23 mouse cellular contexts compared by ENCODE assay signal in genomic region chr9:59113859-59114258, GRCm38 (mm10).
DNase-seq lines count a peak whose midpoint lies in the region; ATAC-seq and TF ChIP-seq lines count a peak whose summit lies in the region.
"Had no signal": no experiment of that assay in that cellular context is flagged by ENCODE, and none has a peak within 500 bp of the region (broad histone marks: within the 10 kb centered on the region; RNA-seq: fewer than 3 reads in every experiment).

No protein-coding gene starts in this region.

- no peaks in the 10 kb centered on the region for H3K27me3 ChIP-seq in hindbrain, embryonic 15.5 days
- no peaks in the 10 kb centered on the region for H3K27me3 ChIP-seq in hindbrain, embryonic 10.5 days (ENCODE audit: insufficient read depth, poor library complexity, severe bottlenecking)
- peaks cover 6% of the 10 kb centered on the region; the same call in 1 of the 2 replicates for H3K27me3 ChIP-seq in midbrain, embryonic 12.5 days
- peaks cover 4% of the 10 kb centered on the region; the same call in 1 of the 2 replicates for H3K27me3 ChIP-seq in midbrain, embryonic 13.5 days
- H3K27me3 ChIP-seq: heart, embryonic 15.5 days had no signal

- no peak for ATAC-seq in hindbrain, embryonic 15.5 days (ENCODE audit: low FRiP score, low read depth)
- ATAC-seq in midbrain, embryonic 12.5 days (ENCODE audit: low FRiP score, low read depth), result no peak; the same call in 1 of the 2 replicates
- no peak for ATAC-seq in midbrain, embryonic 13.5 days
- ATAC-seq: activated CD4-positive, CD25-positive, alpha-beta regulatory T cell, adult 4 months; CD4-positive, CD25-positive, alpha-beta regulatory T cell, adult 4 months; forebrain, embryonic 14.5 days; forebrain, postnatal 0 days had no signal

- H3K9me3 ChIP-seq in hindbrain, embryonic 15.5 days, result no peaks in the 10 kb centered on the region
- H3K9me3 ChIP-seq in hindbrain, embryonic 10.5 days, result no peaks in the 10 kb centered on the region
- H3K9me3 ChIP-seq in midbrain, embryonic 12.5 days, result no peaks in the 10 kb centered on the region
- H3K9me3 ChIP-seq in midbrain, embryonic 13.5 days, result no peaks in the 10 kb centered on the region
- H3K9me3 ChIP-seq: heart, embryonic 15.5 days had no signal

- DNase-seq in hindbrain, embryonic 10.5 days (ENCODE audit: low spot score), result no peak
- DNase-seq in MN1 (ENCODE audit: low spot score), result peak; percentile 20
- peak; percentile 51 for DNase-seq in brain, embryonic 14.5 days (ENCODE audit: low read depth)
- DNase-seq: adrenal gland, adult 8-10 months; adrenal gland, postnatal 25 days; cerebellum, adult 18-20 months; cerebellum, adult 9-10 months; cerebellum, postnatal 14 days; forebrain, postnatal 0 days; gastrocnemius, adult 2 months; gastrocnemius, postnatal 14 days; heart, adult 2 months; heart, postnatal 10 days; heart, postnatal 36 days had no signal

- TF ChIP-seq CTCF in brain, embryonic 14.5 days (IDR thresholded peaks at IDR 0.05; ENCODE audit: borderline replicate concordance, extremely low read depth, insufficient read depth, insufficient read length), result no peak

- H3K4me1 ChIP-seq in hindbrain, embryonic 15.5 days (replicated peaks), result 0 out of 2 replicates have a peak, but pooled peaks cover 3% of the 10 kb centered on the region
- no peaks in the 10 kb centered on the region for H3K4me1 ChIP-seq in hindbrain, embryonic 10.5 days (replicated peaks)
- H3K4me1 ChIP-seq in midbrain, embryonic 12.5 days, result 0 out of 2 replicates have a peak, but pooled peaks cover 4% of the 10 kb centered on the region
- H3K4me1 ChIP-seq in midbrain, embryonic 13.5 days (replicated peaks), result peaks cover 5% of the 10 kb centered on the region

- no peak for TF ChIP-seq POLR2A in brain, embryonic 14.5 days (IDR thresholded peaks at IDR 0.05; ENCODE audit: borderline replicate concordance, extremely low read depth, insufficient read depth, insufficient read length, poor library complexity, severe bottlenecking)

- H3K4me3 ChIP-seq in hindbrain, embryonic 15.5 days, result no peak overlapping the region
- no peak overlapping the region for H3K4me3 ChIP-seq in hindbrain, embryonic 10.5 days
- H3K4me3 ChIP-seq in midbrain, embryonic 12.5 days, result no peak overlapping the region
- H3K4me3 ChIP-seq in midbrain, embryonic 13.5 days (replicated peaks), result no peak overlapping the region
- H3K4me3 ChIP-seq: gastrocnemius, adult 2 months; heart, adult 2 months; heart, embryonic 15.5 days had no signal

- WGBS in hindbrain, embryonic 15.5 days, result 45% methylated on average over 4 of the region's 4 CpGs
- WGBS in hindbrain, embryonic 10.5 days, result 78% methylated on average over 4 of the region's 4 CpGs
- WGBS in midbrain, embryonic 12.5 days, result 15% methylated on average over 4 of the region's 4 CpGs
- 15% methylated on average over 4 of the region's 4 CpGs for WGBS in midbrain, embryonic 13.5 days

- 0 out of 2 replicates have a peak overlapping the region, but pooled peaks have one; percentile 11 for H3K27ac ChIP-seq in hindbrain, embryonic 15.5 days (replicated peaks)
- H3K27ac ChIP-seq in hindbrain, embryonic 10.5 days, result no peak overlapping the region
- H3K27ac ChIP-seq in midbrain, embryonic 12.5 days (replicated peaks), result 0 out of 2 replicates have a peak overlapping the region, but pooled peaks have one; percentile 16
- no peak overlapping the region for H3K27ac ChIP-seq in midbrain, embryonic 13.5 days
- H3K27ac ChIP-seq: gastrocnemius, adult 2 months; heart, adult 2 months; heart, embryonic 15.5 days; hindbrain, embryonic 14.5 days had no signal

- H3K4me2 ChIP-seq in hindbrain, embryonic 15.5 days, result no peak overlapping the region
- no peak overlapping the region for H3K4me2 ChIP-seq in midbrain, embryonic 12.5 days (replicated peaks)
- H3K4me2 ChIP-seq in midbrain, embryonic 13.5 days (replicated peaks), result no peak overlapping the region
- H3K4me2 ChIP-seq: heart, embryonic 11.5 days; heart, embryonic 15.5 days; hindbrain, embryonic 14.5 days had no signal

- H3K36me3 ChIP-seq in hindbrain, embryonic 15.5 days, result no peaks in the 10 kb centered on the region
- H3K36me3 ChIP-seq in hindbrain, embryonic 10.5 days, result no peaks in the 10 kb centered on the region
- no peaks in the 10 kb centered on the region for H3K36me3 ChIP-seq in midbrain, embryonic 12.5 days
- H3K36me3 ChIP-seq in midbrain, embryonic 13.5 days, result no peaks in the 10 kb centered on the region
- H3K36me3 ChIP-seq: heart, embryonic 15.5 days had no signal

- no peak overlapping the region for H3K9ac ChIP-seq in hindbrain, embryonic 15.5 days
- no peak overlapping the region for H3K9ac ChIP-seq in midbrain, embryonic 12.5 days (replicated peaks)
- no peak overlapping the region for H3K9ac ChIP-seq in midbrain, embryonic 13.5 days (replicated peaks)
- H3K9ac ChIP-seq: forebrain, postnatal 0 days; heart, embryonic 15.5 days; hindbrain, embryonic 14.5 days had no signal

Comparison
In these comparisons a context has a peak if more than half of its experiments do, and no peak if none do; other contexts are left out.
1. H3K27ac ChIP-seq: peak in hindbrain, embryonic 15.5 days (single experiment) and midbrain, embryonic 12.5 days (single experiment); none in hindbrain, embryonic 10.5 days (single experiment) and midbrain, embryonic 13.5 days (single experiment).